Mouse (Mus musculus) adrenal gland, adult (tissue): ENCODE measurements around the gene Adgrf1.

Source experiments
- DNase-seq, 2 experiments: peaks; one replicate each; pipeline ENCODE4 v3.0.0; 2022 to 2023; ENCODE audit warnings: low spot score in 1 of 2; ENCODE audit not compliant: inconsistent age in 2 of 2

The Adgrf1 gene

GRCm38 (mm10) chr17:43359826-43360619, 89.9 kb downstream of the Adgrf1 start, which contains the start of gene Adgrf5:
TSS of gene Adgrf5 (plus strand) at chr17:43360451.
- DNase-seq: peak; percentile 41 to 65

GRCm38 (mm10) chr17:43361021-43361420, 90.9 kb downstream of the Adgrf1 start:
- no peak for DNase-seq

DNA sequence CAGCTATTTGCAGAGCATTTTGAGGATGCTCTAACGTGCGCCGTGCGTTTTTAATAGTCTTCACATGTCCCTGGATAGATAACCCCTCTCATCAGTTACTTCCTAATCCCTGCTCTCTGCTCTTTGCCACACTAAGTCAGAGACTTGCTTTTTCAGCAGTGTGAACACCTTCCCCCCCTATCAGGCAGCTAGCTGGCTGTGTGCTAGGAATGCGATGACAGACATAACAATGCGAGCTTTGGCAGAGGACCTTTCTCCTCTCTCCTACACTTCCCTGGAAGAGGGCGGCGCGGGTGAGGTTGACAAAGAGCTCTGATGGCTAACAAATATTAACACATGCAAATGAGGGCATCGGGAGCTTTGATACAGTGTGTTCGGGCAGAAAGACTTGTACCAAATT, 92.2 kb downstream of the Adgrf1 start:
- DNase-seq: no peak

- DNase-seq: no peak
Observed at GRCm38 (mm10) chr17:43362881-43363280, 92.8 kb downstream of the Adgrf1 start.

DNA sequence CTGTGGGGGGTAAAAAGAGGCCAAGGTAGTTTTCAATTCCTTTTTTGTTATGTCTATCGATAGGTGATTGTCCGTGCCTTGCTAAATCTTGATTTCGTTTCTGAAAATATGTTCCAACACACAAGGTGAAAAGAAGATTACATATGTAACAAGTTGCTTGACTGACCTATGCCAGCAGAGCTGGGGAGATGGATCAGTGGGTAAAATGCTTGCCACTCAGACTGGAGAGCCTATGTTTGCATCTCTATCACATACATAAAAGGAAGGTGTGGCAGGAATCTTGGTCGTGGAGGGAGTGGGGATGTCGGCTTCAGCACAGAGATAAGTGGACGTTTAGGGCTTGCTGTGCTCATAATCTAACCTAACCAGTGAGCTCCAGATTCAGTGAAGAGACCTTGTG, 93.8 kb downstream of the Adgrf1 start:
- no peak for DNase-seq

DNA sequence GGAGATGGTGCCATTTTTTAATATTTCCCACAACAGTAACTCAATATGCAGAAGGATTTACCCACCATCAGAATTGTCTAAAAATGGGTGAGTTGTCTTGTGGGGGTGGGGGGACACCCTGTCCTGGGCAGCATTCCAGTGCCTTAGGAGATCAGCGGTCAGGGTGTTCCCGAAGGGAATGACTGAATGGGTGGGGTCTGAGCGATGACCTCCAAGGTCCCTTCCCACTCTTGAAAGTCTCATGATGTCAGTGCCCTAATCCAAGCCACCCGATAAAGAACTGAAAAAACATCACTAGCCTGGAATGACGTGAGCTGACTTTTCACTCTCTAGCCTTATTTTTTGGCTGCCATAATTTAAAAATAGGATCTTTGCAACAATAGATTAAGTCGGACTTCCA, 95.2 kb downstream of the Adgrf1 start:
- peak; percentile 37 to 46 for DNase-seq

GRCm38 (mm10) chr17:43366486-43366885, 96.4 kb downstream of the Adgrf1 start:
- peak; percentile 37 to 60 for DNase-seq

DNA sequence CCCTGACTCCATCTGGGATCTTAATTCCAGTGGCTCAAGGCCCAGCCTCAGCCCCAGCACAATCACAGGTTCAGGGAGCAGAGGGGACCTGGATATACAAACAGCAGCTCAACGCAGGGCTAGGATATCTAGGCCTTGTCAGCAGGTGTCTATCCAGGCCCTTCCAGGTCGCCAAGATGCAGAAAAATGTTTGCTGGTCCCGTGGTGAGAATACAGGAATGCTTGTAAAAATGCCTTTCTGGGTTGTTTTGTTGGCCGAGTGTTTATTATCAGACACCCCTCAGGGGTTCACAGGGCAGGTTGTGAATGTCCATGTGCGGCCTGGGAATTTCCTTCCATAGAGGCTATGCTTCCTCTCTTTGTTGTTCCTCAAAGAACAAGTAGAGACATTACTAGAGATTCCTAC, 98.0 kb downstream of the Adgrf1 start:
- no peak for DNase-seq

- no peak for DNase-seq
Observed at GRCm38 (mm10) chr17:43372604-43373003, 102.5 kb downstream of the Adgrf1 start.

DNA sequence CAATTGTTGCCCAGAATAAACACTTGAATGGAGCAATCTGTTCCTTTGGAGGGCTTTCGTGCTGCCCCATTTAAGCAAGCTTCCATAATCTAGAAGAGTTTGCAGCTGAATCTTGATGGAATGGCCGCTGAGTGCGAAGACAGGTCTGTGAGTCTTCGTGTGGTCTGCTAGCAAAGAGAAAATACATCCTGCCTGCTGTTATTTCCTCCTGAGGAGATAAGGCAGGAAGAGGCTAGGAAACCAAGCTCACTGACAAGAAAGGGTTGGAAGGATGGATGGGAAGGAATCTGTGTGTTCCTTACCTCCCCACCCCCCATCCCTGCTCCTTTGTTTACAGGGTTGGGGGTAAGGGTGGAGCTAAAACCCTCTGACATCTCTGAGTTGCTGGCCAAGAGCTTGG, 103.9 kb downstream of the Adgrf1 start:
- DNase-seq: no peak
